Mouse (Mus musculus): ENCODE measurements around the gene Tacr3.

The Tacr3 gene

DNA sequence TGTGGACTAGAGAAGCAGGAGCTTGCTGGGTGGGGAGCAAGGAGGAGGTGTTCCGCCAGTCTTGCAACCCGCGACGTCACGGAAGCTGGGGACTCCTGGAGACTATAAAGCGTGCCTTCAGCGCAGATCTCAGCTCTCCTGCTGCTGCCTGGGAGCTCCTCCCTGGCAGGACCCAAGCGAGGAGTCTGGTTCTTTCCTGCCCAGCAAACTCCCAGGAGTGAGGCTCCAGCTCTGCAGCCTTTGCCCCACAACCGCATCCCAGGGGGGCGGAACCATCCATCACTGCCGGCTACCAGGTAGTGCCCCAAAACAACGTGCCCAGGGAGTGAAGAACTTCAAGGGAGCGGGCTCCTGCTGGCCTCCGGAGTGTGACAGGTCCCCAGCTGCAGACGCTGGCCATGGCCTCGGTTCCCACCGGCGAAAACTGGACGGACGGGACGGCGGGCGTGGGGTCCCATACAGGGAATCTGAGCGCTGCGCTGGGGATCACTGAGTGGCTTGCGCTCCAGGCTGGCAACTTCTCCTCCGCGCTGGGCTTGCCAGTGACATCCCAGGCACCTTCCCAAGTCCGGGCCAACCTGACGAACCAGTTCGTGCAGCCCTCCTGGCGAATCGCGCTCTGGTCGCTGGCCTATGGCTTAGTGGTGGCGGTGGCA is at the start of gene Tacr3:
Tacr3 (plus strand) TSS at position 133 of the 656 bp plus-strand sequence.
- no peak for DNase-seq

DNA sequence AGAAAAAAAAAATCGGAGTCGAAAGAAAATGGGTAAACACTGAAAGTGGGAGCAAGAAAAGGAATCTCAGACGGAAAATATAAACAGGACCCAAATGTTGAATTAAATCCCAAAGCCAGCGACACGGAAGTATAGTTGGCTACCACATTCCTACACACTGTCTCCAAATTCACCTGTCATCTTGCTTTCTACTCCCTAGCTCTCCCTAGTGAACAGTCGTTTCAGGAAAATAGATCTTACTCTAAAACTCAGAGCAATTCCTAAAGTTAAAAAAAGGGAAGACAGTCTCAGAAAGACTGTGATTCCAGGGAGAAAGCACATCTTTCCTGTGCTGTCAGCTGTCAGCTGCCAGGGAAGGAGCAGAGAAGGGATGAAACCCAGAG is 324 bp upstream of the Tacr3 start:
- DNase-seq: no peak

DNA sequence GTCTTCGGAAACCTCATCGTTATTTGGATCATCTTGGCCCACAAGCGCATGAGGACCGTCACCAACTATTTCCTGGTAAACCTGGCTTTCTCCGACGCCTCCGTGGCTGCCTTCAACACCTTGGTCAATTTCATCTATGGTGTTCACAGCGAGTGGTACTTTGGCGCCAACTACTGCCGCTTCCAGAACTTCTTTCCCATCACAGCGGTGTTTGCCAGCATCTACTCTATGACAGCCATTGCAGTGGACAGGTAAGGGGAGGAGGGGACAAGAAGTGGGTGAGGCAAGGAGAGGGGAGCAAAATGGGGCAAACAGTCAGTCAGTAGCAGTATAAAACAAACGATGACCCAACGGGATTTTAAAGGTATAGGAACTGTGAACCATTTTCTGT is 719 bp downstream of the Tacr3 start:
- no peak for DNase-seq

DNA sequence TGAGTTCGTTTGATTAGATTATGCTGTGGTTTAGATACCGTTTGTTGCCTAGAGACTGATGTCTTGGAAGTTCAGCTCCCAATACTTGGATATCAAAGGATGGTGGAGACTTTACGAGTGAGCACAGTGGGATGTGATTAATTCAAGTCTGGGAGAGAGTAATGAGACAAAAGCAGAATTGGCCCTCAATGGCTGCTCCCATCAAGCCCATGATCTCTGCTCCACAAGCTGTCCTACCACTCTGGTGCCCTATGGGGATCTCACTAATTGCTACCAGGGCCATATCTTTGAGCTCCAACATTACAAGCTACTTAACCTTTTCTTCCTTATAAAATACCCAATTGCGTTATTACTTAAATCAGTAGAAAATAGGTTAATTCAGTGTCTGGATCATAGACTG is 22.5 kb downstream of the Tacr3 start:
- DNase-seq: no peak

DNA sequence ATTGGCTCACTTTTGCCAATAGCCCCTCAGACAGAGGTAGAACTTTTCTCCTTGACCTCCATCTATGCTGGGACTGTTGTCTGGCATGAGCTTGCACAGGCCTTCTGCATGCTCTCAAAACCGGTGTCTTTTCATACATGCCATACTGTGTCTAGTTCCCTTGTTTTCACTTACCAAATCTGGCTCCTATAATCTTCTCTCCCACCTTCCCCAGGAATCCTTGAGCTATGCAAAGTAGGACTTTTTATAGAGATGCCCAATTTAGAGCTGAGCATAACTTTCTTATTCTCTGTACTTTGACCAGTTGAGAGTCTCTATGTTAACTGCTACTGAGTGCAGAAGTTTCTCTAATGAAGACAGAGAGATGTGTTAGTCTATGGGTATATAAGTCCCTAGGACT is 48.9 kb downstream of the Tacr3 start:
- DNase-seq: no peak

DNA sequence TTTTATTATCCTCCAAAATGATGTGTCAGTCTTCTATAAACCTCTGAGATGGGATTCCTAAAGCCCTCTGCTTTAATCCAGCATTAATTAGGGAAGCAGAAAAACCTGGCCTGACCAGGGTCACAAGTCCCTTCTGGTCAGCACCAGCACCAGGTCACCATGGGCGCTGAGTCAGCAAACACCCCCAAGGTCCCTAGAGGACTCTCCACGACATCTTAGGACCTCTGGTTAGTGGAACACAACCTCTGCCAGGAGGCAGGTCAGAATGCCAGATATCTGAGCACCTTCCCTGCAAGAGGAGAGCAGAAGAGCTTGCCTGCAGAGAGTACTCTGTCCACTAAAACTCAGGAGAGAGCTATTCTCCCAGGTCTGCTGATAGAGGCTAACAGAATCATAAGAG is 67.0 kb downstream of the Tacr3 start:
- no peak for DNase-seq

DNA sequence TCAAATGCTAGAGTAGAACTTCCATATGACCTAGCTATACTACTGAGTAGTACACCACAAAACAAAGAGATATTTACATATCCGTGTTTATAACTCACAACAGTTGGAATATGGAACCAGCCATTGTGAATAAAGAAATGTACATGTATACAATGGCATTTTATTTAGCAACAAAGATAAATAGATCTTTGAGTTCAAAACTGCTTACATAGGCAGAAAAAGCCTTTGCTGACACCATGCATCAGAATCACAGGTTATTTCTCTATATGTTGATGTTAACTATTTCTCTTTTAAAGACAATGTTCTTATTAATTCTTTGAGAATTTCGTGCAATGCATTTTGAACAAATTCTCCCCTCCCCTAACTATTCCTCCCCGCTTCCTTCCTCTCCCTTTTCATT is 80.1 kb downstream of the Tacr3 start:
- no peak for DNase-seq

DNA sequence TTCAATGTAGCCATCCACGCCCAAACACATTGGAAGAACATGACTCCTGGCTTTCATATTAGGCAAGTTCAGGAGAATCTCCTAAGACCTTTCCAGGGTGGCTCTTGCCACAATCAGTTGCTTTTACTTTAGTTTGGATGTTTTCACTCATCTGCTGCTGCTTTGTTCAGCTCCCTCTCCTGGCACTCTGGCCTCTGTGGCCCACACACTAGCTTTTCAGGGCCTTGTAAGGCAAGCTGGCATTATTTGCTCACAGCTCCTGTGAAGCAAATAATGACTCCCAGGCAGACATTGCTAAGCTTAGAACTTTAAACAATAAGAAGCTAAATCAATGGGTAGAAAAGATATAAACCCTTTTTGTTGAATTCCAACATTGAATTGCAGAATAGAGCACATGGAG is 105.9 kb downstream of the Tacr3 start:
- no peak for DNase-seq

DNA sequence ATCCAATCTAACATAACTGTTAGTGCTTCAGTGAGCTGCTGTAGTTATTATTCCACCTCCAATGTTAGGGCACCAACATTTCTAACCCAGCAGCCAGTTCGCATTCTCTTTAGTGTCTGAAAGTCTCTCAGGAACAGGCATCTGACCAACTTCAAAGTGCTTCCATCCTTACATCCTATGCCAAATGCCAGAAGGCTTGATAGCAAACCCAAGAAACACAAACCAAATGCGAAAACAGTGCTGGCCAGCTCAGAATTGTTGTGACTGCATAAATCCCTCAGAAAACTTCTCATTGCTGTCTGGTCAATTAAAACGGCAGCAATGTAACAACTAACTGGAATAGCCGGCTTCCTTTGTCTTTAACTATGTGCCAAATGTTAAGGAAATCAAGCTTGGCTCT is 106.7 kb downstream of the Tacr3 start:
- no peak for DNase-seq

DNA sequence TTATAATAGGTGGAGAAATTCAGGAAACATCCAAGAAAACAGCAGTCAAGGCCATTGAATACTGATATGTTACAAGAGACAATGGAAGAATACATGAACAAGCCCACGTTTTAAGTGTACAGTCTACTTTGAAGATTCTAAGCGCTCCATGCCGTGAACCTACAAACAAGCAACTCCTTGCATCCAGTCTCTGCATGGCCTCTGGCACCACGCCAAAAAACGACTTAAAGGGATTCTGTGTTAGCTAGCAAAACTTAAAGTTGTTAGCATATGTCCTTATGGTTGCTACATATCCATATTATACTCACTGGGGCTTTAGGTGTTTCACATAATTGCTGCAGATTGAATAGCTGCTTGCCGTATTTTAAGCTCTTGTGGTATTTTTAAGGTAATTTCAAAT is 134.7 kb downstream of the Tacr3 start:
- DNase-seq: no peak

DNA sequence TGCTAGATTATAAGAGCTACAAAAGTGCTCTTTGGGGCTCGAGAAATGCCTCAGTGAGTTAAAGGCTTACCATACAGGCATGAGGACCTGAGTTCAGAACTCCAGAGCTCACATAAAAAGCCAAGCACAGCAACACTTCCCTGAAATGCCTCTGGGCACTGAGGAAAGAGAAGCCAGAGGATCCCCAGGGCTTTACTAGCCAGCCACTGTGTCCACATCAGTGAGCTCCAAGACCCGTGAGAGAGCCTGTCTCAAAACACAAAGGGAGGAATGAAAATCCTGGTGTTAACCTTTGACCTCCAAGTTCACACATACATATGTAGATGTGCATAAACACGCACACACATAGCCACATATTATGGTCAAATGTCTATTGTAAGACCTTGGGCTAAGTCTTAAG is 150.1 kb downstream of the Tacr3 start:
- DNase-seq: no peak

DNA sequence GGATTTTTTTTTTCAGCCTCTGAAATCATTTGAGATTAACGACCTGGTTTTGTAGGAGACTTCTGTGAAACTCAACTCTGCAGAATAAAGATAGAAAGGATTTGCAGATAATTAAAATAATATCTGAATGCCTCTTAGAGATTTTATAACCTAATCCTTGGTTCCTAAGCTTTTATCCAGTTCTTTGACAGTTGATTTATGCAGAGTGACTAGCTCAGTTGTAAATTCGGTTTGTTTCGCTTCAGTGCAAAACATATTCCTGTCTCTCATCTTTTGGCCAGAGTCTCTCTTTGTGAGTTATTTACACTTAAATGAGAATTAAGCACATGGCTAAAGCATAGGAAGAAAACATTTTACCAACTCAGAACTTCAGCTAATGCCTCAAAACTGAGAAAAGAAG is 151.3 kb downstream of the Tacr3 start:
- no peak for DNase-seq
